Mouse (Mus musculus) ES-E14 (cell line): Measurements from ENCODE around the gene Srcap. TPM values are rescaled to one million over a fixed set of nuclear protein-coding genes. Genes with fewer than 3 reads are reported as not detected.

Experiments used
- DNase-seq: peaks from one replicate; pipeline ENCODE4 v3.0.0-alpha.2; 2013; ENCODE audit warnings: low read depth, low spot score
- H3K27ac ChIP-seq: 2 replicates; pipeline ENCODE4 v1.5.1; 2012; ENCODE audit warnings: low read depth, mild to moderate bottlenecking, low read length, moderate library complexity, mixed read lengths; ENCODE audit not compliant: poor library complexity, insufficient read depth, severe bottlenecking
- H3K36me3 ChIP-seq: 2 replicates; pipeline ENCODE4 v1.6.1; 2012; ENCODE audit warnings: mild to moderate bottlenecking, low read length, moderate library complexity, mixed read lengths; ENCODE audit not compliant: control insufficient read depth, poor library complexity, insufficient read depth, severe bottlenecking
- H3K4me1 ChIP-seq, 2 experiments: fragments of 150-350 bp in 1 of 2; sonication (generic) in 1 of 2; 2 replicates each; pipeline ENCODE4 v1.6.1; 2012; ENCODE audit warnings: low read length in 2 of 2, mild to moderate bottlenecking in 1 of 2, mixed read lengths in 1 of 2; ENCODE audit not compliant: control insufficient read depth in 2 of 2, insufficient read depth in 2 of 2, poor library complexity in 1 of 2
- H3K4me3 ChIP-seq, 2 experiments: fragments of 150-350 bp in 1 of 2; sonication (generic) in 1 of 2; 2 replicates each; pipeline ENCODE4 v1.5.1; 2012; ENCODE audit warnings: low read length in 2 of 2, low read depth in 1 of 2, mild to moderate bottlenecking in 1 of 2, mixed read lengths in 1 of 2; ENCODE audit not compliant: insufficient read depth in 1 of 2, poor library complexity in 1 of 2, severe bottlenecking in 1 of 2
- H3K9ac ChIP-seq: 2 replicates; pipeline ENCODE4 v1.6.1; 2012; ENCODE audit warnings: low read depth, mild to moderate bottlenecking, low read length, mixed read lengths; ENCODE audit not compliant: poor library complexity, insufficient read depth, severe bottlenecking
- H3K9me3 ChIP-seq: fragments of 150-350 bp; sonication (generic); 2 replicates; pipeline ENCODE4 v1.6.1; 2012; ENCODE audit warnings: low read depth, mild to moderate bottlenecking, low read length; ENCODE audit not compliant: control insufficient read depth, insufficient read depth
- CHD2 ChIP-seq: IDR thresholded peaks from 2 replicates; pipeline ENCODE4 v1.6.1; 2014; ENCODE audit warnings: mild to moderate bottlenecking, low read depth, low read length, inconsistent platforms
- HCFC1 ChIP-seq: IDR thresholded peaks from 2 replicates; pipeline ENCODE4 v1.6.1; 2012; ENCODE audit warnings: low read length, inconsistent platforms, borderline replicate concordance; ENCODE audit not compliant: insufficient read depth
- MAFK ChIP-seq: IDR thresholded peaks from 2 replicates; pipeline ENCODE4 v1.6.1; 2014; ENCODE audit warnings: mild to moderate bottlenecking, low read depth, low read length, inconsistent platforms; ENCODE audit not compliant: insufficient read depth
- ZC3H11A ChIP-seq: IDR thresholded peaks from 2 replicates; pipeline ENCODE4 v1.6.1; 2012; ENCODE audit warnings: low read depth, mild to moderate bottlenecking, inconsistent platforms, low read length, borderline replicate concordance
- ZNF384 ChIP-seq: IDR thresholded peaks from 2 replicates; pipeline ENCODE4 v1.6.1; 2012; ENCODE audit warnings: low read depth, low read length, inconsistent platforms
- in situ Hi-C, 2 experiments: fragments of 600-800 bp; cut with MboI; formaldehyde crosslinking; loops; one replicate each; pipeline ENCODE4 v1.15.1; 2025; ENCODE audit warnings: low sequenced_read_pairs in 2 of 2, inconsistent platforms in 1 of 2; ENCODE audit not compliant: unreplicated experiment in 2 of 2
- total RNA-seq: library from RNA; depleted of rRNA; stranded (reverse); fragments of 300-350 nt; gene quantifications from 2 replicates; pipeline ENCODE4 v1.2.3, GENCODE M21; 2012

Gene Srcap
- total RNA-seq, 1 experiment, result 50.7 TPM

- H3K36me3 ChIP-seq, result peaks cover 39% of the 10 kb centered on the region
- no peak overlapping the region for H3K9ac ChIP-seq
- DNase-seq, result no peak
- no peaks in the 10 kb centered on the region for H3K9me3 ChIP-seq
- peak overlapping the region in 1 of 2 experiments; percentile 59; a peak in 1 of 4 replicates for H3K4me3 ChIP-seq
- H3K27ac ChIP-seq, result no peak overlapping the region
- TF ChIP-seq CHD2, result no peak
- no peak for TF ChIP-seq ZNF384
- TF ChIP-seq MAFK, result no peak
- TF ChIP-seq ZC3H11A, result no peak
- TF ChIP-seq HCFC1, result no peak
- in situ Hi-C loops, result no loop called here
- peaks cover 0 to 3% of the 10 kb centered on the region in 2 experiments; a peak in 1 of 4 replicates for H3K4me1 ChIP-seq
Observed at GRCm38 (mm10) chr7:127587196-127587595, 75.4 kb downstream of the Srcap start.

GRCm38 (mm10) chr7:127588011-127588871 is 76.5 kb downstream of the Srcap start, which contains the start of the genes Ccdc189 and Rnf40:
TSS of gene Ccdc189 (minus strand) at chr7:127588595.
TSS of gene Rnf40 (plus strand) at chr7:127588767.
- peak; percentile 99 for DNase-seq
- Histone ChIP-seq H3K36me3 (peaks cover 37% of the 10 kb centered on the region), H3K27ac (peak within 1 kb of the TSS; percentile 14; the same call in 1 of the 2 replicates), H3K4me3 (peak within 1 kb of the TSS; percentile 77 to 93), H3K9ac (peak within 1 kb of the TSS; percentile 91), H3K4me1 (peaks cover 0 to 3% of the 10 kb centered on the region in 2 experiments; a peak in 1 of 4 replicates), H3K9me3 (no peaks in the 10 kb centered on the region)
- in situ Hi-C loops, result no loop called here
- TF ChIP-seq HCFC1 (peak; percentile 67; the same call in 1 of the 2 replicates), ZNF384 (no peak), CHD2 (no peak), ZC3H11A (no peak), MAFK (no peak)

- no peak for DNase-seq
- H3K36me3 ChIP-seq, result peaks cover 37% of the 10 kb centered on the region
- peaks cover 0 to 3% of the 10 kb centered on the region in 2 experiments; a peak in 1 of 4 replicates for H3K4me1 ChIP-seq
- H3K27ac ChIP-seq, result peak overlapping the region; percentile 14; the same call in 1 of the 2 replicates
- H3K9me3 ChIP-seq, result no peaks in the 10 kb centered on the region
- in situ Hi-C loops, result no loop called here
- peak overlapping the region; percentile 77 to 93 for H3K4me3 ChIP-seq
- H3K9ac ChIP-seq, result peak overlapping the region; percentile 91
- TF ChIP-seq CHD2 (no peak), ZC3H11A (no peak), MAFK (no peak), HCFC1 (no peak; the same call in 1 of the 2 replicates), ZNF384 (no peak)
Observed at GRCm38 (mm10) chr7:127588901-127589300, 77.1 kb downstream of the Srcap start.

DNA sequence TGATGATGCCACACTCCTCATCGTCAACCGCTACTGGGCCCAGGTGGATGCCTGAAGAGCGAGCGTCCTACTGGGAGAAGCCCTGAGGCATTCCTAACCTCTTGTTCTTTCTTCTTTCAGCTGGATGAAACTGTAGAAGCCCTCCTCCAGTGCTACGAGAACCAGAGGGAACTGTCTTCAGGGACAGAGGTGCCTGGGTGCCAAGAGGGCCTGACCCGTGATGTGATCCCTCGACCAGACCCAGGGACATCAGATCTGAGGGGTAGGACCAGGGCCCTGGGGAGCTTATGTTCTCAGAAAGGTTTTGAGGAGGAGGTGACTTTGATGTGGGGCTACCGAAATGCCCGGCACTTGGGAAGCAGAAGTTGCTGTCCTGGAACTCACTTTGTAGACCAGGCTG is 77.9 kb downstream of the Srcap start:
- TF ChIP-seq HCFC1, result no peak
- no peak for TF ChIP-seq ZNF384
- no peak for TF ChIP-seq ZC3H11A
- TF ChIP-seq CHD2, result no peak
- no peak for TF ChIP-seq MAFK
- peak overlapping the region; percentile 91 for H3K9ac ChIP-seq
- no peaks in the 10 kb centered on the region for H3K9me3 ChIP-seq
- in situ Hi-C loops, result no loop called here
- peaks cover 43% of the 10 kb centered on the region for H3K36me3 ChIP-seq
- DNase-seq, result no peak
- peak overlapping the region; percentile 77 to 93 for H3K4me3 ChIP-seq
- H3K4me1 ChIP-seq, result peaks cover 0 to 3% of the 10 kb centered on the region in 2 experiments; a peak in 1 of 4 replicates
- H3K27ac ChIP-seq, result no peak overlapping the region
